Mouse (Mus musculus) neural tube, embryonic 11.5 days (tissue): Measurements from ENCODE around the gene Epb41l4b. TPM values are rescaled to one million over a fixed set of nuclear protein-coding genes. Genes with fewer than 3 reads are reported as not detected.

Experiments
- ATAC-seq: fragments of 200-750 bp; cut with Nextera tagmentation; 2 replicates; pipeline ENCODE4 v1.8.0; 2017; ENCODE audit warnings: moderate number of reproducible peaks, mild to moderate bottlenecking, moderate TSS enrichment, moderate library complexity; ENCODE audit not compliant: insufficient read depth, low FRiP score, low TSS enrichment
- DNase-seq: peaks from one replicate; pipeline ENCODE4 v3.0.0-alpha.2; 2015; ENCODE audit warnings: low spot score
- H3K27ac ChIP-seq: fragments of 300-500 bp; sonication (generic); 2 replicates; pipeline ENCODE4 v1.5.1; 2014; ENCODE audit warnings: low read depth, mild to moderate bottlenecking, low read length
- H3K27me3 ChIP-seq: fragments of 300-500 bp; sonication (generic); 2 replicates; pipeline ENCODE4 v1.6.1; 2014; ENCODE audit warnings: mild to moderate bottlenecking, low read length, mixed read lengths; ENCODE audit not compliant: control insufficient read depth, insufficient read depth
- H3K36me3 ChIP-seq: fragments of 300-500 bp; sonication (generic); 2 replicates; pipeline ENCODE4 v1.6.1; 2014; ENCODE audit warnings: mild to moderate bottlenecking, low read length, moderate library complexity, mixed read lengths; ENCODE audit not compliant: control insufficient read depth, insufficient read depth
- H3K4me1 ChIP-seq: fragments of 300-500 bp; sonication (generic); 2 replicates; pipeline ENCODE4 v1.6.1; 2014; ENCODE audit warnings: low read length, mixed read lengths; ENCODE audit not compliant: control insufficient read depth, insufficient read depth
- H3K4me2 ChIP-seq: fragments of 300-500 bp; sonication (generic); 2 replicates; pipeline ENCODE4 v1.6.1; 2014; ENCODE audit warnings: low read depth, mild to moderate bottlenecking, moderate library complexity
- H3K4me3 ChIP-seq: fragments of 300-500 bp; sonication (generic); 2 replicates; pipeline ENCODE4 v1.5.1; 2014; ENCODE audit warnings: low read depth, low read length
- H3K9ac ChIP-seq: fragments of 300-500 bp; sonication (generic); 2 replicates; pipeline ENCODE4 v1.6.1; 2014; ENCODE audit warnings: mild to moderate bottlenecking, low read length
- H3K9me3 ChIP-seq: fragments of 300-500 bp; sonication (generic); 2 replicates; pipeline ENCODE4 v1.6.1; 2016; ENCODE audit warnings: low read length; ENCODE audit not compliant: control insufficient read depth
- WGBS: fragments of 180-500 bp; shearing (Covaris S2); extraction: QIAGEN DNeasy Blood & Tissue Kit; methylation state at CpG from one replicate; pipeline ENCODE4 v1.1.7; 2014; 5-methylcytosine and 5-hydroxymethylcytosine counted together
- polyA plus RNA-seq: library from polyadenylated mRNA; unstranded; fragments of >200 nt; fragmentation: Nextera tagmentation; extraction: Ambion mirVana; gene quantifications from 2 replicates; pipeline ENCODE4 v1.2.1, GENCODE M21; 2014

Gene Epb41l4b
- polyA plus RNA-seq, 1 experiment from 2014 or later: 1.3 TPM

GRCm38 (mm10) chr4:56949494-56949893, 193.7 kb downstream of the Epb41l4b start:
- Histone ChIP-seq H3K9ac (no peak overlapping the region), H3K4me3 (no peak overlapping the region), H3K27ac (no peak overlapping the region), H3K27me3 (no peaks in the 10 kb centered on the region), H3K4me2 (no peak overlapping the region), H3K9me3 (no peaks in the 10 kb centered on the region), H3K4me1 (peaks cover 5% of the 10 kb centered on the region), H3K36me3 (no peaks in the 10 kb centered on the region)
- DNase-seq: no peak
- ATAC-seq: no peak
- WGBS: 75% methylated on average over 6 of the region's 6 CpGs

- Histone ChIP-seq H3K9ac (peak within 1 kb of the TSS; percentile 91), H3K27ac (peak within 1 kb of the TSS; percentile 68), H3K9me3 (no peaks in the 10 kb centered on the region), H3K27me3 (no peaks in the 10 kb centered on the region), H3K4me3 (peak within 1 kb of the TSS; percentile 85), H3K36me3 (no peaks in the 10 kb centered on the region), H3K4me1 (peaks cover 5% of the 10 kb centered on the region), H3K4me2 (peak within 1 kb of the TSS; percentile 95)
- peak; percentile 95 for DNase-seq
- ATAC-seq: peak; percentile 95
- under 1% methylated on average over 105 of the region's 107 CpGs for WGBS
Measured at GRCm38 (mm10) chr4:56946641-56947640, 196.3 kb downstream of the Epb41l4b start, which contains the start of gene Tmem245. Tmem245 (minus strand) TSS chr4:56947437.

- WGBS: 2% methylated on average over 14 of the region's 14 CpGs
- ATAC-seq (no peak), DNase-seq (no peak)
- peaks cover 5% of the 10 kb centered on the region for H3K4me1 ChIP-seq
- H3K4me2 ChIP-seq: peak overlapping the region; percentile 95
- no peaks in the 10 kb centered on the region for H3K9me3 ChIP-seq
- H3K9ac ChIP-seq: peak overlapping the region; percentile 91; the same call in 1 of the 2 replicates
- H3K4me3 ChIP-seq: peak overlapping the region; percentile 85
- no peak overlapping the region for H3K27ac ChIP-seq
- H3K27me3 ChIP-seq: no peaks in the 10 kb centered on the region
- no peaks in the 10 kb centered on the region for H3K36me3 ChIP-seq
Measured at GRCm38 (mm10) chr4:56946180-56946579, 197.1 kb downstream of the Epb41l4b start.

- 63% methylated on average over 4 of the region's 4 CpGs for WGBS
- Histone ChIP-seq H3K27ac (no peak overlapping the region), H3K4me3 (no peak overlapping the region), H3K4me1 (peaks cover 5% of the 10 kb centered on the region), H3K4me2 (no peak overlapping the region), H3K9ac (no peak overlapping the region), H3K36me3 (no peaks in the 10 kb centered on the region), H3K9me3 (no peaks in the 10 kb centered on the region), H3K27me3 (no peaks in the 10 kb centered on the region)
- DNase-seq: no peak
- ATAC-seq: no peak
Measured at GRCm38 (mm10) chr4:56944286-56944685, 199.0 kb downstream of the Epb41l4b start.

- Histone ChIP-seq H3K36me3 (no peaks in the 10 kb centered on the region), H3K4me2 (no peak overlapping the region), H3K4me3 (no peak overlapping the region), H3K9me3 (no peaks in the 10 kb centered on the region), H3K4me1 (peaks cover 5% of the 10 kb centered on the region), H3K27me3 (no peaks in the 10 kb centered on the region), H3K27ac (no peak overlapping the region), H3K9ac (no peak overlapping the region)
- WGBS: 54% methylated on average over 1 of the region's 1 CpGs
- ATAC-seq: no peak
- no peak for DNase-seq
Measured at GRCm38 (mm10) chr4:56943258-56943657, 200.0 kb downstream of the Epb41l4b start.

- Histone ChIP-seq H3K9me3 (no peaks in the 10 kb centered on the region), H3K27ac (no peak overlapping the region), H3K4me1 (peaks cover 5% of the 10 kb centered on the region), H3K27me3 (no peaks in the 10 kb centered on the region), H3K36me3 (no peaks in the 10 kb centered on the region), H3K9ac (no peak overlapping the region), H3K4me2 (no peak overlapping the region), H3K4me3 (no peak overlapping the region)
- 88% methylated on average over 1 of the region's 1 CpGs for WGBS
- ATAC-seq: no peak
- DNase-seq: no peak
Measured at GRCm38 (mm10) chr4:56942567-56942966, 200.7 kb downstream of the Epb41l4b start.

Other genes starting within 250 kb of the Epb41l4b start
- gene Tmem245, start 196.0 kb downstream of the Epb41l4b start, polyA plus RNA-seq: 7.9 and 9.2 TPM in 2 replicates
- 6.1 and 7.2 TPM in 2 replicates for gene Frrs1l, start 153.0 kb downstream of the Epb41l4b start, polyA plus RNA-seq
- gene Ptpn3, start 158.4 kb upstream of the Epb41l4b start, polyA plus RNA-seq: 2.7 TPM in 2 replicates